Mouse (Mus musculus) erythroblast, embryonic 14.5 days (primary cell): ENCODE data around the gene Prmt2.

Experiments used
- GATA1 ChIP-seq: IDR thresholded peaks from 2 replicates; pipeline ENCODE4 v1.6.1; 2012; ENCODE audit warnings: low read length, inconsistent platforms, mixed read lengths
- TAL1 ChIP-seq: IDR thresholded peaks from 3 replicates; pipeline ENCODE4 v1.6.1; 2012; ENCODE audit warnings: low read length, inconsistent platforms, mixed read lengths

- TF ChIP-seq GATA1 (no peak), TAL1 (no peak)
Measured at GRCm38 (mm10) chr10:76229627-76230026, 8.0 kb downstream of the Prmt2 start.
